Mouse (Mus musculus) CH12.LX (cell line): ENCODE measurements around the gene Tet3.

Experiments used
- BHLHE40 ChIP-seq: IDR thresholded peaks from 2 replicates; pipeline ENCODE4 v1.6.1; 2011; ENCODE audit warnings: mild to moderate bottlenecking, low read depth, low read length, improper control_type of control experiment
- CTCF ChIP-seq, 2 experiments: IDR thresholded peaks in 1 of 2; conservative IDR thresholded peaks in 1 of 2; 2 replicates each; pipeline ENCODE4 v1.5.1; 2011 to 2012; ENCODE audit warnings: low read depth in 2 of 2, low read length in 2 of 2, improper control_type of control experiment in 1 of 2, inconsistent platforms in 1 of 2, mild to moderate bottlenecking in 1 of 2, moderate library complexity in 1 of 2
- E2F4 ChIP-seq: IDR thresholded peaks from 2 replicates; pipeline ENCODE4 v1.6.1; 2011; ENCODE audit warnings: low read depth, low read length, improper control_type of control experiment; ENCODE audit not compliant: insufficient replicate concordance
- GABPA ChIP-seq: IDR thresholded peaks from 2 replicates; pipeline ENCODE4 v1.6.1; 2012; ENCODE audit warnings: low read depth, low read length, improper control_type of control experiment, inconsistent platforms; ENCODE audit not compliant: insufficient replicate concordance
- MEF2A ChIP-seq: IDR thresholded peaks from 2 replicates; pipeline ENCODE4 v1.6.1; 2014; ENCODE audit warnings: low read depth, mild to moderate bottlenecking, inconsistent platforms, low read length, improper control_type of control experiment, borderline replicate concordance
- MYC ChIP-seq: IDR thresholded peaks from 2 replicates; pipeline ENCODE4 v1.6.1; 2011; ENCODE audit warnings: low read depth, mild to moderate bottlenecking, improper control_type of control experiment, low read length
- NELFE ChIP-seq: IDR thresholded peaks from 2 replicates; pipeline ENCODE4 v1.6.1; 2011; ENCODE audit warnings: low read depth, low read length, improper control_type of control experiment
- POLR2A ChIP-seq: IDR thresholded peaks from 2 replicates; pipeline ENCODE4 v1.6.1; 2011; ENCODE audit warnings: low read depth, mild to moderate bottlenecking, improper control_type of control experiment, low read length
- POLR2AphosphoS2 ChIP-seq: IDR thresholded peaks from 2 replicates; pipeline ENCODE4 v1.6.1; 2011; ENCODE audit warnings: low read depth, low read length, improper control_type of control experiment
- SMC3 ChIP-seq: IDR thresholded peaks from 2 replicates; pipeline ENCODE4 v1.6.1; 2011; ENCODE audit warnings: low read depth, low read length, improper control_type of control experiment
- ZKSCAN1 ChIP-seq: IDR thresholded peaks from 2 replicates; pipeline ENCODE4 v1.6.1; 2012; ENCODE audit warnings: low read depth, inconsistent platforms, low read length, improper control_type of control experiment, borderline replicate concordance
- ZMIZ1 ChIP-seq: IDR thresholded peaks from 2 replicates; pipeline ENCODE4 v1.6.1; 2012; ENCODE audit warnings: low read depth, mild to moderate bottlenecking, inconsistent platforms, low read length, improper control_type of control experiment

GRCm38 (mm10) chr6:83453706-83454105, 5.2 kb downstream of the Tet3 start:
- TF ChIP-seq POLR2AphosphoS2 (no peak), NELFE (no peak), GABPA (no peak), BHLHE40 (no peak), POLR2A (no peak), SMC3 (no peak), ZMIZ1 (no peak), CTCF (conservative IDR thresholded peaks at IDR 0.05 in 1 of 2, IDR thresholded peaks at IDR 0.05 in 1 of 2; ENCODE audit: low read depth in 2 of 2, low read length in 2 of 2) (no peak), MEF2A (no peak), E2F4 (no peak), MYC (no peak), ZKSCAN1 (no peak)
